In genomic region chr2:167375135-167375534, GRCm38 (mm10) we compare ENCODE assay signal across 15 mouse cellular contexts. TPM values are rescaled to one million over a fixed set of nuclear protein-coding genes. Genes with fewer than 3 reads are reported as not detected.
DNase-seq lines count a peak whose midpoint lies in the region; ATAC-seq and TF ChIP-seq lines count a peak whose summit lies in the region.
"Had no signal": no experiment of that assay in that cellular context is flagged by ENCODE, and none has a peak within 500 bp of the region (broad histone marks: within the 10 kb centered on the region; RNA-seq: fewer than 3 reads in every experiment).

No protein-coding gene starts in this region.

- no peak for DNase-seq in heart, postnatal 0 days (ENCODE audit: low spot score)
- DNase-seq in A20 (ENCODE audit: low read depth, low spot score) = peak; percentile 87
- peak; percentile 40 for DNase-seq in brain, adult 2 months (ENCODE audit: low read depth, low spot score)
- peak; percentile 73 to 82 for DNase-seq in monocyte, adult 2 months (ENCODE audit: low read depth in 1 of 2, low spot score in 2 of 2)
- DNase-seq in cerebellum, postnatal 36 days = no peak
- DNase-seq in left cerebral cortex, postnatal 4 days = no peak
- DNase-seq in layer of hippocampus, adult 9-10 months (ENCODE audit: low spot score) = no peak
- DNase-seq: gastrocnemius, postnatal 36 days; heart, postnatal 14 days; kidney, postnatal 14 days; layer of hippocampus, postnatal 36 days had no signal

- ATAC-seq in heart, postnatal 0 days (ENCODE audit: insufficient read depth, low read depth) = no peak
- no peak for ATAC-seq in heart, embryonic 11.5 days (replicated peaks; ENCODE audit: insufficient number of reproducible peaks, low FRiP score, low TSS enrichment)
- ATAC-seq: forebrain, embryonic 16.5 days; Patski had no signal

- H3K9me3 ChIP-seq in heart, postnatal 0 days (replicated peaks; ENCODE audit: control insufficient read depth, low read length) = no peaks in the 10 kb centered on the region
- H3K9me3 ChIP-seq in heart, embryonic 11.5 days (replicated peaks; ENCODE audit: control insufficient read depth, low read length) = no peaks in the 10 kb centered on the region
- H3K9me3 ChIP-seq: limb, embryonic 13.5 days had no signal

- intact Hi-C loops in left cerebral cortex, postnatal 4 days (cut with DNase I) = no loop called here

- 63% methylated on average over 9 of the region's 9 CpGs for WGBS in heart, postnatal 0 days
- 82% methylated on average over 9 of the region's 9 CpGs for WGBS in heart, embryonic 11.5 days (ENCODE audit: insufficient replicate concordance)

- H3K27me3 ChIP-seq in heart, postnatal 0 days (ENCODE audit: control insufficient read depth, insufficient read depth, low read length) = no peaks in the 10 kb centered on the region
- H3K27me3 ChIP-seq in heart, embryonic 11.5 days (ENCODE audit: control insufficient read depth, insufficient read depth, low read length) = no peaks in the 10 kb centered on the region
- H3K27me3 ChIP-seq: limb, embryonic 13.5 days; Patski had no signal

- no peak overlapping the region for H3K4me2 ChIP-seq in heart, postnatal 0 days (ENCODE audit: low read depth, low read length)
- no peak overlapping the region for H3K4me2 ChIP-seq in heart, embryonic 11.5 days
- H3K4me2 ChIP-seq: limb, embryonic 13.5 days had no signal

- TF ChIP-seq EP300 in heart, postnatal 0 days (IDR thresholded peaks at IDR 0.05; ENCODE audit: low read depth) = no peak

- H3K4me1 ChIP-seq in heart, postnatal 0 days (ENCODE audit: control insufficient read depth, insufficient read depth) = peaks cover 25% of the 10 kb centered on the region
- H3K4me1 ChIP-seq in heart, embryonic 11.5 days (ENCODE audit: control insufficient read depth, insufficient read depth, low read length) = no peaks in the 10 kb centered on the region

- H3K27ac ChIP-seq in heart, postnatal 0 days (ENCODE audit: low read depth) = peak overlapping the region; percentile 80; the same call in 1 of the 2 replicates
- H3K27ac ChIP-seq in heart, embryonic 11.5 days (ENCODE audit: low read depth, low read length) = no peak overlapping the region
- H3K27ac ChIP-seq: limb, embryonic 13.5 days had no signal

- no peak overlapping the region for H3K4me3 ChIP-seq in heart, postnatal 0 days (ENCODE audit: low read depth, low read length)
- no peak overlapping the region for H3K4me3 ChIP-seq in heart, embryonic 11.5 days (ENCODE audit: low read depth, low read length)
- H3K4me3 ChIP-seq: limb, embryonic 13.5 days had no signal

- no peak overlapping the region for H3K9ac ChIP-seq in heart, postnatal 0 days (replicated peaks; ENCODE audit: low read depth, low read length)
- H3K9ac ChIP-seq in heart, embryonic 11.5 days (ENCODE audit: low read depth, low read length) = no peak overlapping the region
- H3K9ac ChIP-seq: limb, embryonic 13.5 days had no signal

- no peak for TF ChIP-seq CTCF in heart, postnatal 0 days (IDR thresholded peaks at IDR 0.05; ENCODE audit: low read depth)

- H3K36me3 ChIP-seq in heart, postnatal 0 days (replicated peaks; ENCODE audit: control insufficient read depth, insufficient read depth, low read length) = no peaks in the 10 kb centered on the region
- H3K36me3 ChIP-seq in heart, embryonic 11.5 days (ENCODE audit: control insufficient read depth, insufficient read depth, low read length) = no peaks in the 10 kb centered on the region
- H3K36me3 ChIP-seq: limb, embryonic 13.5 days had no signal

RNA-seq across cellular contexts. Expression of gene B4galt5, which starts 26.2 kb away (rescaled TPM):
- 24.2 and 30.1 TPM in 2 replicates for total RNA-seq in heart, postnatal 0 days (2014; rRNA removed; ENCODE audit: low replicate concordance)
- polyA plus RNA-seq in heart, postnatal 0 days (2015; fragmentation: Nextera tagmentation; extraction: Ambion mirVana) = 6.5 and 7.5 TPM in 2 replicates
- 16.1 and 24.5 TPM in 2 replicates for polyA plus RNA-seq in heart, embryonic 11.5 days (2014; fragmentation: Nextera tagmentation; extraction: Ambion mirVana)
- total RNA-seq in left cerebral cortex, postnatal 4 days (2021) = 10 to 100 TPM; 77.2 to 80.4 TPM

RNA-seq across cellular contexts. Expression of gene Slc9a8, which starts 46.4 kb away (rescaled TPM):
- total RNA-seq in heart, postnatal 0 days (2014; rRNA removed; ENCODE audit: low replicate concordance) = 31.9 and 51.5 TPM in 2 replicates
- 9.9 and 10.7 TPM in 2 replicates for polyA plus RNA-seq in heart, postnatal 0 days (2015; fragmentation: Nextera tagmentation; extraction: Ambion mirVana)
- 19.9 and 21.6 TPM in 2 replicates for polyA plus RNA-seq in heart, embryonic 11.5 days (2014; fragmentation: Nextera tagmentation; extraction: Ambion mirVana)
- total RNA-seq in left cerebral cortex, postnatal 4 days (2021) = 10 to 100 TPM; 33.9 to 42.1 TPM

Comparison
In these comparisons a context has a peak if more than half of its experiments do, and no peak if none do; other contexts are left out.
1. DNase-seq: peak in A20 (single experiment), brain, adult 2 months (single experiment) and monocyte, adult 2 months (2 of 2); none in heart, postnatal 0 days (single experiment), cerebellum, postnatal 36 days (0 of 2), left cerebral cortex, postnatal 4 days (single experiment) and layer of hippocampus, adult 9-10 months (single experiment).